Mouse (Mus musculus) heart, postnatal 36 days (tissue): Measurements from ENCODE around the gene Ormdl3. TPM values are rescaled to one million over a fixed set of nuclear protein-coding genes. Genes with fewer than 3 reads are reported as not detected.

Experiments
- DNase-seq, 2 experiments: peaks; one replicate each; pipeline ENCODE4 v3.0.0; 2021 to 2022
- intact Hi-C: fragments of 180-260 bp; cut with DNase I; formaldehyde crosslinking; loops from one replicate; pipeline ENCODE4 v1.15.1; 2025
- total RNA-seq, 2 experiments: library from RNA; stranded (reverse); gene quantifications; 2 replicates each; pipeline ENCODE4 v1.2.3; 2021

Ormdl3 gene
- total RNA-seq, 2 experiments from 2014 or later, result 39.3 to 40.4 TPM

GRCm38 (mm10) chr11:98590548-98591445, 3.6 kb upstream of the Ormdl3 start:
- intact Hi-C loops, result no loop called here
- no peak for DNase-seq

GRCm38 (mm10) chr11:98589306-98589705, 2.1 kb upstream of the Ormdl3 start:
- DNase-seq, result no peak
- intact Hi-C loops, result loop anchor here (5.0 kb wide), 1 partner anchor 132 kb away; no protein-coding TSS in a partner anchor

GRCm38 (mm10) chr11:98588833-98589281, 1.7 kb upstream of the Ormdl3 start:
- DNase-seq, result peak in 1 of 2 experiments; percentile 29
- intact Hi-C loops, result loop anchor here (5.0 kb wide), 1 partner anchor 132 kb away; no protein-coding TSS in a partner anchor

GRCm38 (mm10) chr11:98587684-98588546, 747 bp upstream of the Ormdl3 start:
- DNase-seq, result peak; percentile 79 to 86
- intact Hi-C loops, result loop anchor here (2.0 to 5.0 kb wide), 2 partner anchors 37 to 131 kb away; partner anchors contain the start of gene Zpbp2

- intact Hi-C loops, result loop anchor here (2.0 to 5.0 kb wide), 2 partner anchors 35 to 129 kb away; partner anchors contain the start of gene Zpbp2
- peak; percentile 35 to 45 for DNase-seq
Measured at GRCm38 (mm10) chr11:98586087-98586891, 879 bp downstream of the Ormdl3 start.

GRCm38 (mm10) chr11:98584629-98585177, 2.5 kb downstream of the Ormdl3 start:
- intact Hi-C loops, result loop anchor here (5.0 kb wide), 1 partner anchor 127 kb away; no protein-coding TSS in a partner anchor
- DNase-seq, result no peak

- intact Hi-C loops, result no loop called here
Measured at GRCm38 (mm10) chr11:98584146-98584545, 3.0 kb downstream of the Ormdl3 start.

GRCm38 (mm10) chr11:98583571-98583970, 3.6 kb downstream of the Ormdl3 start:
- intact Hi-C loops, result no loop called here

More at GRCm38 (mm10) chr11:98584146-98584545, 3.0 kb downstream of the Ormdl3 start:
- DNase-seq, result no peak

GRCm38 (mm10) chr11:98583265-98583552, 4.0 kb downstream of the Ormdl3 start:
- intact Hi-C loops, result no loop called here
- DNase-seq, result no peak

More at GRCm38 (mm10) chr11:98583571-98583970, 3.6 kb downstream of the Ormdl3 start:
- no peak for DNase-seq

- DNase-seq, result no peak
- intact Hi-C loops, result no loop called here
Measured at GRCm38 (mm10) chr11:98582551-98583264, 4.5 kb downstream of the Ormdl3 start.

- intact Hi-C loops, result no loop called here
Measured at GRCm38 (mm10) chr11:98582030-98582388, 5.2 kb downstream of the Ormdl3 start.

GRCm38 (mm10) chr11:98581286-98582029, 5.7 kb downstream of the Ormdl3 start:
- intact Hi-C loops, result no loop called here
- no peak for DNase-seq

More at GRCm38 (mm10) chr11:98582030-98582388, 5.2 kb downstream of the Ormdl3 start:
- DNase-seq, result no peak

- intact Hi-C loops, result no loop called here
Measured at GRCm38 (mm10) chr11:98580301-98581121, 6.7 kb downstream of the Ormdl3 start.

GRCm38 (mm10) chr11:98577776-98578175, 9.4 kb downstream of the Ormdl3 start:
- intact Hi-C loops, result no loop called here
- no peak for DNase-seq

More at GRCm38 (mm10) chr11:98580301-98581121, 6.7 kb downstream of the Ormdl3 start:
- DNase-seq, result no peak

- intact Hi-C loops, result no loop called here
- no peak for DNase-seq
Measured at GRCm38 (mm10) chr11:98569461-98569860, 17.7 kb downstream of the Ormdl3 start.

- intact Hi-C loops, result no loop called here
Measured at GRCm38 (mm10) chr11:98568326-98568725, 18.8 kb downstream of the Ormdl3 start.

GRCm38 (mm10) chr11:98563921-98564414, 23.2 kb downstream of the Ormdl3 start:
- intact Hi-C loops, result no loop called here
- no peak for DNase-seq

More at GRCm38 (mm10) chr11:98568326-98568725, 18.8 kb downstream of the Ormdl3 start:
- DNase-seq, result no peak
